Mouse (Mus musculus): ENCODE data around the gene Prf1. TPM values are rescaled to one million over a fixed set of nuclear protein-coding genes. Genes with fewer than 3 reads are reported as not detected.

Gene Prf1
- polyA plus RNA-seq, 3 experiments from 2014 or later: 5.3 to 31.6 (median 6.0) TPM

DNA sequence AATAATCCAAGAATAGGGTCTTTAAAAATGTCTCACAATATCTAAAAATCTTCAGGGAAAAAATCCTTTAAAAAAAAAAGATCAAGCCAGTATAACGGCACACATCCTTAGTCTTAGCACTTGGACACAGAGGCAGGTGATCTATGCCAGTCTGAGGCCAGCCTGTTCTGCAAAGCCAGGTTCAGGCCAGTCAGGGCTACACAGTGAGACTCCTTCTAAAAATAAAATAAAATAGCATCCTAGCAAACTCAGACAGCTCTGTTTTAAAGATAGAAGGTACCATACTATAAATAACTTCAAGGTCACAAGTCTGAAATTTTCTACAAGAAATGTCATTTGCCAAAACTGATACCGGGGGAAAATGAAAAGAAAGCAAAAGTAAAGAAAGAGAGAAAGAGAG is 7.6 kb upstream of the Prf1 start:
- ATAC-seq: no peak

DNA sequence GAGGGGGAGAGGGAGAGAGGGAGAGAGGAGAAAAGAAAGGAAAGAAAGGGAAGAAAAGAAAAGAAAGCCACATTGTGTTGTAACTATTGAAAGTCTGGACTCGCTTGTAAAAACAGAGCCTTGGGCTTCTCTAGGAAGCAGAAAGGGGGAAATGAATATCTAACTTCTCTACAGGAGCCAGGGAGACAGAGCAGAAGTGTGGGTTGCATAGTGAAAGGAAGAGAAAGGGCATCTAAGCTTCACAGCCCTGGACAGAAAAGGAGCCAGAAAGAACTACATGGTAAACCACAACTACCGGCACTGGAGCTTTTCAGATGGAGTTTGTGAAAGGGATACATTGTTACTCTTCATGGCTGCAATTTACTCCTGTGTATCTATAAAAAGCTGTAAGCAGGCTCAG is 7.2 kb upstream of the Prf1 start:
- no peak for ATAC-seq

DNA sequence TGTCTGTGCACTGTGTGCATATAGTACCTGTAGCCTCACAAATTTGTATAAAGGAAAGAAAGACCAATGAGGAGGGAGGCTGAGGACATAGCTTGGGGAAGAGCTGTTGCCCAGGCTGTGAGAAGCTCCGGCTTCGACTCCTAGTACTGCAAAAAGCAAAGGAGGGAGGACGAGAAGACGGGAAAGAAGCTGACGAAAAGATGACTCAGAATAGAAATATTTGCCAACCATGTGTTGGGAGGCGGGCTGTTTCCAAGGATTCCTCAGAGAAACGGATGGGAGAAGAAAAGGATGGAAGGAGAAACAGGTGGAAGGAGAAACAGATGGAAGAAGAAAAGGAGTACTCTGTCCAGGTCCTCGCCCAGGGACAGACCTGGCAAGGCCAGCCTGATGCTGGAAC is 3.4 kb upstream of the Prf1 start:
- ATAC-seq: no peak

DNA sequence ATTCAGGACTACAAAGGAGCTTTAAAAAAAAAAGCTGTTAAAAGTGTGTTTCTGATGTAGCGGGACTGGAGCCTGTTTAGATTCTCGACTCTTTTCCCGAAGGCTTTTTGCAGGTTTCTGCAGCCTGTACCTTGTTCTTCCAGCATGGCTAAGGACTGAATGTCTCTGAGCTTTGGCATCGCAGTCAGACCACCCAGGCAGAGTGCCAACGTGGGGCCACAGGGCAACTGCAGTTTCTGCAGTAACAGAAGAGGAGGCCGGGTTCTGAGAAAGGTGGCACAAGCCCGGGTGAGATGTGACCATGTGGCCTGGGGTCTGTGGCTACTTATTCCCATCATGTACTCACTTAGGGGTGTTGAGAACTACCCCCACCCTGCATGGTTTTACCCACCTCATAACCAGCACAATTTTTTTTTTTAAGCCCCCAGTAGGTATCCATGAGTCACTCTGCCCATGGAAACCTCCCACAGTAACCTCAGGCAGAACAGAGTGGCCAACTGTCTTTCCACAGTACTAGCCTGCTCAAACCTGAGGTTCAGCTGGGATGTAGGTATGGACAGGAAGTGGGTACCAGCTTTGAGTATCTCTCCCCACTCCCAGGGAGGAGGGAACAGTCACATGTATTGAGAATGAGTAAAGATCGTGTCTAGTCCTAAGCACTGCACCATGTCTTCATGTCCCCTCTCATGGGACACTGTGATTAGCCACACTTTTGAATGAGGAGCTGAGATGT is 754 bp upstream of the Prf1 start:
- peak; percentile 62 for ATAC-seq

DNA sequence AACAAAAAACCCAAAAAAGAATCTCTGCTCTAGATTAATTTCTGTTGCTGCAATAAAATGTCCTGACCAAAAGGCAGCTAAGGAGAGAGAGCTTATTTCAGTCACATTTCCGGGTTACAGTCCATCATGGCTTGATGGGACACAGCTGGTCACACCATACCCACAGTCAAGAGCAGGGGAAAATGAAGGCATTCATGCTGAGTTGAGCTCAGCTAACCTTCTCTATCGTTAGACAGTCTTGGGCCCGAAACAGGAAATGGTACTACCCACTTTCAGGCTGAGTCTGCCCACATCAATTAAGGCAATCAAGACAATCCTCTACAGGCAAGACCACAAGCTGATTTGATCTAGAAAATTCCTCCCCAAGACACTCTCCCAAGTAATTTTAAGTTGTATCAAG is 3.4 kb downstream of the Prf1 start:
- peak; percentile 45 for ATAC-seq

DNA sequence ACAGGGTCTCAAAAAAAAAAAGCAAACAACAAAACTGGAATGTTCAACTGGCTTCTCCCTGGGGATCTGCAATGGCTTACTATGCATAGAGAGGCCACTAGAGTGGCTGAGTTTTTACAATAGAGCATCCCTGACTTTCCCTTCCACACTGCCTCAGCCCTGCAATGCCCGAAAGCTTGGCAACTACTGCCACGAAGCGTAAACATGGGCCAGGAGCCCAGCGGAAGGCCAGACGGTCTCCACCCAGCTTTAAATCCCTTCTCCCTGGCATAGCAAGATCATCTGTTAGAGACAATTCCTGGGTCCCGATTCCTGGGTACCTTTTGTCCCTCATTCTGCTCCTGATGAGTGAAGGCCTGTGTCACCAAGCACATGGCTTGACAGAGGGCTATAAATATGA is 6.4 kb downstream of the Prf1 start:
- no peak for ATAC-seq

DNA sequence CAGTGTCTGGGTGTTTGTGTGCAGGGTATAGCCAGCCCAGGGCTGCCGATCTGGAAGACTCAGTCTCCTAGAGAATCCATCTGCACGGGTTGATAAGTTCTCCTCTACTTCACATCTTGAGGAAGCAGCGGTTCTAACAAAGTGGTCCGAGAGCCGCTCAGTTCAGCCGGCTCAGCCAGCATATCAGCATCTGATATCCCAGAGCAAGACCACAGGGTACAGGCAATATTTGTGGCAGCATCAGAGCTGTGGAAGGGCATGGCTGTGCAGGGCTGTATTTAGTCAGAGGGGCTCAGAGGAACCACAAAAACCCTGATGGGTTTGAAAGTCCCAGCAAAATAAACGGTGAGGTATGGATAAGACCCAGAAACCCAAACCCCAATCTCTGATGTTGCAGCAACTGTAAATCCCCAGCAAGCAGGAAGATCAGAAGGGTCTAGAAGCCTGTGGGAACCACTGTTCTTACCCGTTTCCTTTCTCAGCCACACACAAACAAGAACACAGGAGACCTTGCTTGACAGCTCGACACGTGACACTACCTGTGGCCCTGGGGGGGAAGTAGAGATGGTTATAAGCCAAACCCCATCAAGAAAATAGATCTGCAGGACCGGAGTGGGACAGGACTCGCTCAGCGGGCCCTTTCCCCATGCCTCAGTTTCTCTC is 8.4 kb downstream of the Prf1 start:
- ATAC-seq: peak; percentile 52

DNA sequence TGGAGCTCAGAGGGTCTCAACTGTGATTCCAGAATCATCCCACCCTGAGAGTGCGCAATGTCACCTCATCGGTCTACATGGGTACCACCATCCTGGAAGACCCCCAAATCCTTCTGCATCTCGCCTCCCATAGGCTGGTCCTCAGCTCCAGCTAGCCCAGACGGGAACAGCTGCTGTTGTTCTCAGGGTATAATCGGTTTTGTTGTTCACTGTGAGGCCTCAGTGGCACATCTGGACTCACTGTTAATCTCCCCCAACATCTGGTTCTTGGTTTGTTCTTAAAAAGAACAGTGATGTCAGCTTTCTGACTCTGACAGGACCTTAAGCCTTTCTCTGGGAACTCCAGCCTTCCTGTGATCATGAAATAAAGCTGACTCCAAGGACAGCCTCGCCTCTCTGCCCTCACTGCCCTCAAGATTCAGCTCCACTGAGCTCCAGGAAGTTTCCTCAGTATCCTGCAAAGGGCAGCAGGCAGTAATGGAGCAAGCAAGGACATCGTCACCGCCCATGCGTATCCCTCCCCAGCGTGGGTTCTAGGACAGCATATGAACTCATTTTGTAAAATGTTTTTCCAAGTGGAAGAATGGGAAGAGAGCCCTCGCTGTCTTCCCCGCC is 11.2 kb downstream of the Prf1 start:
- no peak for ATAC-seq

DNA sequence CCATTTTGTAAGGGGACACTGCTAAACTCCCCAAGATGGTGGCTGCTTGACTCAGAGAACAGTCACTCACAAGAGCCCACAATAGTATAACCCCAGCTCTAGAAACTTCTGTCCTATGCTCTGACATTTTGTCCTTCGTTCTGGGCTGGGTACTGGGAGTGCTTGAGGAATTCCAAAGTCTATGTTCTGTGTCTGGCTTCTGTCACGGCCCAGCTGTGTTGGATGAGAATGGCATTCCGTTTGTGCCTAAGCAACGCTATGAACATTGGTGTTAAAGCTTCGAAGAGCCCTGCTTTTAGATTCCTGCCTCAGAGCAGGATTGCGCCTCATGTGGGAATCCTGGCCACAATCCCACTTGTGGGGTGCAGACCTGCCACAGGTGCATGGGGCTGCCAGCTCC is 14.5 kb downstream of the Prf1 start:
- ATAC-seq: no peak

DNA sequence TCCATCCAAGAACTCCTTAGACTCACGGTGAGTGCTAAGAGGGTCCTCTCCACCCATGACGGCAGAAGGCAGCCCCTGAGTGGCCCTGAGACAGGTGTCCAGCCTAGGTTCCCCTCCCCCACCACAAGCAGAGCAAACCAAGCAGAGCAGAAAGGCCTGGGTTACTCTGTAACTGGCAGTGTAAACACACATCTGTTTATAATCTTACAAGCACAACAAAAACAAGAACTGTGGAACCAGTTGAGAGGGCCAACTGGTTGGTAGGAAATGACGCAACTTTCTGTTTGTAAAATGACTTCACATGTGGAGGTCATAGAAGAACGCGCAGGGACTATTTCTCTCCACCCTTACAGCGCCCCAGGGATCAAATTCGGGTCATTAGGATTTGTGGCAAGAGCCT is 15.1 kb downstream of the Prf1 start:
- ATAC-seq: no peak

DNA sequence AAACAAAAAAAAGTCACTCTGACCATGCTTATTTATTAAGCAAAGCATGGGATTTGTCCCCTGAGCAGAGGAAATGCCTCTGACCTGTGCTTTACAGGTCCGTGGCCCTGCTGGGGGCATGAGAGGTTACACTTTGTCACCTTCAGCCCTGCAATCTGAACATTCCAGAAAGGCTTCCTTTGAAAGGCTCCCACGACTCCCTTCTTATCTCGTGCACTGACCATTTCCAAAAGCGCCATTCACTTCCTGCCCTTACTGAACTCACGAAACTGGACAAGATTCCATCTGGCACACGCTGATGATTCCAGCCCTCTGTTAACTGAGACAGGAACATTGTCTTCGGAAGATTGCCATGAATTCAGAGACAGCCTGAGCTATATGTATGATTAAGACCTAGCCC is 16.1 kb downstream of the Prf1 start:
- ATAC-seq: no peak

DNA sequence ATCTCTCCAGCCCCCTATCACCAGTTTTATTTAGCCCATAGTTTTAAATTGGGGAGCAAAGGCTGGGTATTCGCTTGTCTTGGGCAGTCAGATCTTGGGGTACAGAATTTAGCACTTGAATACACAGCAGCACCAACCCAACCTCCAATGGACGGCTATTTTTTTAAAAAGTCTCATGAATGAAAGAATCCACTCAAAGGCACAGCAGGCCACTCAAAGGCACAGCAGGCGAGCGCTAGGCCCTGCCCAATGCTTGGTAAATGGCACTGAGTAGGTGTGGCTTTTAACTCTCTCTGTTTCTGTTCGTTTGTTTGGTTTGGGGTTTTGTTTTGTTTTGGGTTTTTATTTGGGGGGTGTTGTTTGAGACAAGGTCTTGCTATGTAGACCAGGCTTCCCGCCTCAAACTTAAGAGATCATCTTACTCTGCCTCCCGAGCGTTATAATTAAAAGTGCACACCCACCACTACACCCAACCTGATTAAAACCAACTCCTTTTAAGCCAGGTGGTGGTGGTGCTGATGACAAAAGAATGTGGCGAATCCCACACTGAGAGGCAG is 17.8 kb downstream of the Prf1 start:
- ATAC-seq: no peak

DNA sequence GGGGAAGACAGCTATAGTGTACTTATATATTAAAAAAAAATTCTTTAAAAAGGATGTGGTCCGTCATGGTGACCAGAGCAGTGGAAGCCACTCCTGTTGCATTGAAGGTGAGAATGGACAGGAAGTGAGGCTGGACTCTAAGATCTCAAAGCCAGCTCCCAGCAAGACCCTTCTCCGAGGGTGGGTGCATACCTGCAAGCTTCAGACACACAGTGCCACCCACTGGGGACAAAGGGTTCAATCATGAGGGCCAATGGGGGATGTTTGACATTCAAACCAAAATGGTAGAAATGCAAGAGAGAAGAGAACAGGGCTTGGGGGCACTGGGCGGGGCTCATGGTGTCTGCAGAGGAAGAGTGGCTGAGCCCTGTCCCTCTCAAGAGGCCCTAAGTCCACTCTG is 20.9 kb downstream of the Prf1 start:
- no peak for ATAC-seq

DNA sequence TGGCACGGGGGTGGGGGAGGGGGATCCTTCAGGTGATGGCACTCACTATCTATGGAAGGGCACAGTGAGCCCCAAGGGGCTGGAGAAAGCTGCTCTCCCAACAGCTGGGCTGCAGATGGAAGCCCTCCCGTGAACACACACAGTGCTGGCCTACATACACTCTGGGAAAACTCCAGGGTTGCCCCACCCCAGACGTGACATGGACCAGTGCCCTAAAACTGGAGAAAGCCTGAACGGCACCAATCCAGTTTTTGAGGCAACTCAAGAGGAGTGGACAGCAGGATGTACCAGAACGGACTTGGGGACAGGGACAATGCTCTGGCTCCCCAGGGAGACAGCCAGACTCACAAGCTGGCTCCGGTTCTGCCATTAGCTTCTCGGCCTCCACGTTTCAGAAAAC is 27.1 kb downstream of the Prf1 start:
- no peak for ATAC-seq

DNA sequence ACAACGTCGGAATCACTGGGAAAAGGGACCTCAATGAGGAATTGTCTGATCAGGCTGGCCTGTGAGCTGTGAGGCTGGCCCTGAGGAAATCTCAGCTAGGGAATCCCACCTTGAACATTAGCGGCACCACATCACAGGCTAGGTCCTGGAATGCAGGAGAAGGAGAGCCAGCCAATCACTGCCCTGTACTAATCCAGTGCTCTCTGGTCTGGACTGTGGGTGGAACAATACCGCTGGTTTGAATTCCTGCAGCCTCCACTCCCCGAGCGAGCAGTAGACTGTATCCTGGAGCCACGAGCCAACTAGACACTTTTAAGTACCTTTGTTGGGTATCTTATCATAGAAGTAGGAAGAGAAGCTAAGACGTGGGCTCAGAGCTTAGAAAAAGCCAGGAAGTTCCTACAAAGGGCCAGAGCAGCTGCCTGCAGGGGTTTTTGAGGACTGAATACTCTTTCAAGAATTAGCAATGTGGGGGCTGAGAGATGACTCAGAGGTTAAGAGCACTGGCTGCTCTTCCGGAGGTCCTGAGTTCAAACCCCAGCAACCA is 28.2 kb downstream of the Prf1 start:
- ATAC-seq: no peak

DNA sequence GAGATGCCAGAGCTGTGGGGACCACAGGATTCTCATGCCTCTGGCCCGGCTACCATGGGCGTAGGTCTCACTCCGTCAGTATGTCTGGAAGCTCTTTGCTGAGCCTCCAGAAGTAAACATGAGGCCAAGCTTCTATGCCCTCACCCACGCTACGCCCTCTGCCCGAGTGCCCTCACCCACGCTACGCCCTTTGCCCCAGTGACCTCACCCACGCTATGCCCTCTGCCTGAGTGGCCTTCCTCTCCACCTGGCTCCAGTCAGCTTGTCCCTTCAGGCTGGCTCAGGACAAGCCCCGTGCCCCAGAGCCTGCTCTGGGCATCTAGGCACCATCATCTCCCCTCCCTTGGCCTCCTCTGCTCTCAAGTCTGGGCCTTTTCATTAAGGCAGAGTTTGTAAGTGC is 29.9 kb downstream of the Prf1 start:
- ATAC-seq: no peak

DNA sequence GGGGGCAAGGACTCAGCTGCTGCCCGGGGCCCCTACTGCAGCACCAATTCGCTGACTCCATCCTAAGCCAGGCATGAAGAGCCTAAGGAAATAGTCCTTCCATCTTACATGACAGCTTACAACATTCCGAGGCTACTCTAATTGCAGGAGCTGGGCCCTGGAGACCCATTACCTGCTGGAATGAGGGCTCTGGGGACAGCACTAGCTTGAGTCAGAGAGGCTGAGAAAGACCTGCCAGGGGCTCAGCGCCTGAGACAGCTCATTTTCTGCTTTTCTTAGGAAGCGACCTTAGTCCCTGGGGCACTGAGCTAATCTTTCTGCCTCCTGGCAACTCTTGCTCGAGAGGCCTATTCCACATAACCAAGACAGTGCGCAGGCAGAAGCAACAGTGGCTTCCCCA is 31.3 kb downstream of the Prf1 start:
- no peak for ATAC-seq

DNA sequence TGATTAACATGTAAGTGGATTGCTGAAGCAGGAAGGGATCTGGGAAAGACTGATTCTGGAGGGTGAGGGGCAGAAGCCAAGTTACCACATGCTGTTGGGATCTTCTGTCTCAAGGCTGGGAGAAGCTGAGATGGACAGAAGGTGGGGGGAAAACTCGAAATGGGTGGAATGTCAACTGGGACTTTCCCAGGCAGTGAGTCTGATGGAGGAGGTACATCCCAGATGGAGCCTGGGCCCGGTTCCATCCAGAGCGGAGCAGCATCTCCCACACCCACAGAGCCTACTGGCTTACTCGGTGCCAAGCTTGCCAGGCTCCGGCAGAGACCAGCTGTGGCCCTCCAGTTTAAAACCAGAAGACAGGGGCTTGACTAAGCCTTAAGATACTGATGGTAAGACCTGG is 33.4 kb downstream of the Prf1 start:
- ATAC-seq: no peak

DNA sequence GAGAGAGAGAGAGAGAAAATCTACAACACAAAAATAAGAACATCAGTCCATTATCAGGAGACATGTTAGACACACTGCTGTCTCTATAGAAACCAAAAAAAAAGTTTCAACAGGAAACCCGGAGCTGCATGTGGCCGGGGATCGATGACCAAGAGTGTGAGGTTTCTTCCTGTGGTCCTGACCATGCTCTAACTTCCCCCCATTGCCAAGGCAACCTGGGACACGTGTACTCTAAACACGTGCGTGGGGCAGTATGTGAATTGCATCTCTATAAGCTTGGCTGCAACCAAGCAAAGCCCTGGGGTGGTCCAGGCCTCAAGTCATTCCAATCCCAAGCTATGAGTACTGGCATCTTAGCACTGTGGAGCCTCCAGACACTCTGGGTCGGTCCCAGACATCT is 36.9 kb downstream of the Prf1 start:
- ATAC-seq: no peak

DNA sequence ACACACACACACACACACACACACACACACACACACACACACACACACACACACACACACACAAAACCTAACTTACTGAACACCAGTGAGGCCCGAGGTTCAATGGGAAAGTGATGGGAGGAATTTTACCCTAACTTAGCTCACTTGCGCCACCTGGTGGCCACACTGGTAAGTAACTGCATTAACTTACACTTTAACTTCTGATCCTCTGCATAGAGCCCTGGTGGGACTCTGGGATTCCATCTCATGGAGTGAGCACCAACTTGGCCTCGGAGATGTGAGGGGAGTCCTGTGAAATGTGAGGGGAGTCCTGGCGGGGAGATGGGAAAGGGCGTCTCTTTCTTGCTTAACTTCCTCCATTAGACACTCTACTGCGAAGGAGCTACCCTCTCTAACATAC is 38.5 kb downstream of the Prf1 start:
- ATAC-seq: no peak

DNA sequence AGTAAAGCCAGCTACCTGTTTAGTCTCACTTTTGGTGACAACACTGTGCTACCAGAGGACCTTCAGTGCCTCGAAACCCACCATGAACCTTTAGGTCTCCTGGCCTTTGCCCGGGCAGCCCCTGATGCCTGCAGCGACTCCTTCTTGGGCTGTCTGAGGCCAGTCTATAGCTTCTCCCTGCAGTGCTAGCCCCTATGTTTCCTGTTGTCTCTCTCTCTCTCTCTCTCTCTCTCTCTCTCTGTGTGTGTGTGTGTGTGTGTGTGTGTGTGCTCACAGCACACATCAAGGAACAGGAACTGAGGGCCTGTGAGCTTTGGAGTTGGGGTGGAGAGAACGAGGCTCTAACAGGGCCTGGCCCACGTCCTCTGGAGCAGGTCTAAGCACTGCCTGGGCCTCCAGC is 39.0 kb downstream of the Prf1 start:
- no peak for ATAC-seq

DNA sequence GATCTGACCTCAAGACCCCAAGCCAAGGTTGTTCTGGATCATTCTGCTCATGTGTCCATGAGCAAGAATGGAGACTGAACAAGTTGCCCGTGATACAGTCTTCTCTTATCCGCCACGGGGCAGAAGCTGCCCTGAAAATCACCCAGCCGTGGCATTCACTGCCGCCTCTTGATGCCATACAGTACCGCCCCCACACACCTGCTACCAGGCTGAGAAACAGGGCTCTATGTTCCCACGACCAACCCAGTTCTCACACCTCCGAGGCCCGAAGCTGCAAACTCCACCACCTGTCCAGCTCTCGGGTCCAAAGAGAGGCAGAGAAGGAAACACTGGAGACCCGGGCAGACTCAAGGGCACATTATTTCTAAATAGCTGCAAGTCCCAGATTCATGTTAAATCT is 40.0 kb downstream of the Prf1 start:
- no peak for ATAC-seq

DNA sequence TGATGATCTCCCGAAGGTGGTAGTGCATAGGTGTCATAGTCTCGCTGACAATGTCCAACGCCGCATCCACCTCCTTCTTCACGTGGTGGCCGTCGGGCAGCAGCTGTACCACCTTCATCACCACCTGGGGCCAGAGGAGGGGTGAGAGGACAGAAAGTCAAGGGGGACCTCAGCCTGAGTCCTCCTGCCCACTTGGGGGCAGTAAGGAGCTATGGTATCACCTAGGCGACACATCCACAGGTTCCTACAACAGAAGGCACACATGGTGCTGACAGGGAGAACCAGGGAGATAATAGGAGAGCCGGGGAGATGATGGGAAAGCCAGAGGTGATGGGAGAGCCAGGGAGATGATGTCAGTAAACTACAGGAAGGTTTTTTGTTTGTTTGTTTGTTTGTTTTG is 41.6 kb downstream of the Prf1 start:
- no peak for ATAC-seq

DNA sequence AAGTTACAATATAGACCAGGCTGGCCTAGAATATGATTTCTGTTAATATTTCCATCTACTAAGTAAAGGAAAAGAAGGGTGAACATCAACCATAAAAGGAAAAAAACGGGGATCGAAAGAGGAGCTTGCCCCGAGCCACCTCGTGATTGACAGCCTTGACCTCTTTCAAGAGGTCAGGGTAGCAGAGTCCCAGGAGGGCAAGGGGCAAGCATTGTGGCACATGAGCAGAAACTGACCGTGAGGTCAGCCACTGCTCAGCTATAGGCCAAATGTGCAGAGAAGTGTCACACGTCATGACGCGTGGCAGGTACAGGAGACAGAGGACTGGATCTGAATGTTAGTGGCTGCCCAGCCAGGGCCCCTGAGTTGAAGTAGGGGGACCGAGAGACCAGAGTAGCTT is 42.6 kb downstream of the Prf1 start:
- ATAC-seq: no peak

Data from inflammation-experienced regulatory T-cells, adult 6 months (primary cell).